Mouse (Mus musculus): ENCODE measurements around the gene Hmg20b. TPM values are rescaled to one million over a fixed set of nuclear protein-coding genes. Genes with fewer than 3 reads are reported as not detected.

Hmg20b gene
- polyA plus RNA-seq, 1 experiment, result 89.0 TPM

DNA sequence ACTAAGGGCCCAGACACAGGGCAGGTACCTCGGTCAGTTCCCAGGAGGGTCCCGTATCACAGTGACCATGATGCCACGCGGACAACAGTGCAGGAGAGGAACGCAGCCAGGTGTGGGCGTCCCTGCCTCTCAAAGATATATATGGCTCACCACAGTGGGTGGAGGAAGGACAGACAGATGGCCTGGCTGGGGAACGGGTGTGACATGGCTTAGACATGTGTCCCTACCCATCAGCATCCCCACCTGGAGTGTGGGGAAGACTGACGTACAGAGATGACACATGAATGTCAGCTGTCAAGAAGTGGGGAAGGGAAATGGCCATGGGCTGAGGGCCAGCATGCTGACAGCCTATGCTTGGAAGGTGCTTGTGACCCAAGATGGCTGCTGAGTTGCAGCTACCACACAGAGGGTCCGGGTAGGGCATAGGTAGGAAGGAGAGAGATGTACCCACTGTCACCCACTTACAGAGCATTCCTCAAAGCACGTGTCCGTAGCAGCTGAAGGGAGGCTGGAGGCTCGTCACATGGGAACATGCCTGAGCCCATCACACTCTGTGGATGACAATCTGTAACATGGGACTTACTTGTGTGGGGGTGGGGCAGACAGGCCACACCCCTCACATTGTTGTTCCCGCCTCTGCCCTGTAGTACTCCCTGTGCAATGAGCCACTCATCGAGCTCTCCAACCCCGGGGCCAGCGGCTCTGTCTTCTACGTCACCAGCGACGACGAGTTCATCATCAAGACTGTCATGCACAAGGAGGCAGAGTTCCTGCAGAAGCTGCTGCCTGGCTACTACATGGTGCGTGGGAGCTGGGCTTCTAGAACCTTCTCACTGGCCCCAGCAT lies 43.2 kb downstream of the Hmg20b start:
- peaks cover 24% of the 10 kb centered on the region for H3K79me2 ChIP-seq (ENCODE audit: control insufficient read depth, insufficient read depth)
- H3K36me3 ChIP-seq (ENCODE audit: control insufficient read depth, insufficient read depth), result peaks cover 30% of the 10 kb centered on the region
- no peak overlapping the region for H3ac ChIP-seq (ENCODE audit: control insufficient read depth, insufficient read length, low read depth)
- peaks cover 3% of the 10 kb centered on the region for H3K79me3 ChIP-seq (ENCODE audit: low read depth)
- H3K4me3 ChIP-seq (ENCODE audit: insufficient read depth, poor library complexity, severe bottlenecking), result no peak overlapping the region
- TF ChIP-seq MAX (IDR thresholded peaks at IDR 0.05), result no peak
- no peaks in the 10 kb centered on the region for H3K27me3 ChIP-seq (ENCODE audit: control insufficient read depth, insufficient read depth, insufficient read length)

DNA sequence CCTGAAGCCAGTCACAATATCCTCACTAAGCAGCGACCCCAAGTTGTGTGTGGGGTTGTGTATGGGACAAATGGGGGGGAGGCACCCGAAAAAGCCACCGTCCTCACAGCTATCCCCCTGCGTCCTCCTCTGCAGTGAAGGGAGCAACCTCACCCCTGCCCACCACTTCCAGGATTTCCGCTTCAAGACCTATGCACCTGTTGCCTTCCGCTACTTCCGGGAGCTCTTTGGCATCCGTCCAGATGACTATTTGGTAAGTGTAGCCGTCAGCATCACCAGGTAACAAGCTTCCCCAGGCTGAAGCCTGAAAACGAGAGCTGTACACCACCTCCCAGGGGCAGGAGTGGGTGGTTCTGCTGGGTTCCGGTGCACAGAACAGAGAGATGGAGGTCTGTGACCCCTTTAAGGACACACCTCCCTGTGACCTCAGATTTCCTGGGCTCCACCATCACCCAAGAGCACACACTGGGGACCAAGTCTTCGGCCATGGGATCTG lies 44.1 kb downstream of the Hmg20b start:
- Histone ChIP-seq H3K27me3 (ENCODE audit: control insufficient read depth, insufficient read depth, insufficient read length) (no peaks in the 10 kb centered on the region), H3K36me3 (ENCODE audit: control insufficient read depth, insufficient read depth) (peaks cover 30% of the 10 kb centered on the region), H3K79me2 (ENCODE audit: control insufficient read depth, insufficient read depth) (peaks cover 32% of the 10 kb centered on the region), H3K79me3 (ENCODE audit: low read depth) (peaks cover 3% of the 10 kb centered on the region), H3ac (ENCODE audit: control insufficient read depth, insufficient read length, low read depth) (no peak overlapping the region), H3K4me3 (ENCODE audit: insufficient read depth, poor library complexity, severe bottlenecking) (no peak overlapping the region)
- TF ChIP-seq CTCF (IDR thresholded peaks at IDR 0.05; ENCODE audit: control insufficient read depth, insufficient read depth, insufficient read length) (no peak), USF1 (IDR thresholded peaks at IDR 0.05; ENCODE audit: low read depth) (no peak), MAX (IDR thresholded peaks at IDR 0.05) (no peak)

DNA sequence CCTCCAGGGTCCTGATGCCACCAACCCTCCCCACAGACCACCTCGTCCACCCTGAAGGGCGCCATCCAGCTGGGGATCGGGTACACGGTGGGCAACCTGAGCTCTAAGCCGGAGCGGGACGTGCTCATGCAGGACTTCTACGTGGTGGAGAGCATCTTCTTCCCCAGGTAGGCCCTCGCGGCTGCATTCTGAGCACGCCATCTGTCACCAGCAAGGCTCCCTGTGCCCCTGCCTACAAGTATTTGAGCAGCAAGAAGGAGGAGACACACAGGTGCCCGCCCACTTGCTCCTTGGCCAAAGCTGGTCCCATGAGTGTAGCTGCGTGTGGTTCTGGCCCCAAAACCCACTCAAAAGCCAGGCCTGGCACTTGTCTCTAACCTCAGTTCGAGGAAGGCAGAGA lies 44.6 kb downstream of the Hmg20b start:
- Histone ChIP-seq H3K36me3 (ENCODE audit: control insufficient read depth, insufficient read depth) (peaks cover 30% of the 10 kb centered on the region), H3K79me2 (ENCODE audit: control insufficient read depth, insufficient read depth) (peaks cover 38% of the 10 kb centered on the region), H3K27me3 (ENCODE audit: control insufficient read depth, insufficient read depth, insufficient read length) (no peaks in the 10 kb centered on the region), H3K79me3 (ENCODE audit: low read depth) (peaks cover 3% of the 10 kb centered on the region), H3K4me3 (ENCODE audit: insufficient read depth, poor library complexity, severe bottlenecking) (no peak overlapping the region), H3ac (ENCODE audit: control insufficient read depth, insufficient read length, low read depth) (no peak overlapping the region)
- TF ChIP-seq CEBPB (IDR thresholded peaks at IDR 0.05; ENCODE audit: low read depth) (no peak), CTCF (IDR thresholded peaks at IDR 0.05; ENCODE audit: control insufficient read depth, insufficient read depth, insufficient read length) (no peak), FOSL1 (IDR thresholded peaks at IDR 0.05; ENCODE audit: insufficient read depth, low read length, poor library complexity, severe bottlenecking) (no peak), MYOD1 (IDR thresholded peaks at IDR 0.05; ENCODE audit: control insufficient read depth, insufficient read length, low read depth) (no peak), MYOG (IDR thresholded peaks at IDR 0.05; ENCODE audit: control insufficient read depth, extremely low read depth, insufficient read length) (no peak)

DNA sequence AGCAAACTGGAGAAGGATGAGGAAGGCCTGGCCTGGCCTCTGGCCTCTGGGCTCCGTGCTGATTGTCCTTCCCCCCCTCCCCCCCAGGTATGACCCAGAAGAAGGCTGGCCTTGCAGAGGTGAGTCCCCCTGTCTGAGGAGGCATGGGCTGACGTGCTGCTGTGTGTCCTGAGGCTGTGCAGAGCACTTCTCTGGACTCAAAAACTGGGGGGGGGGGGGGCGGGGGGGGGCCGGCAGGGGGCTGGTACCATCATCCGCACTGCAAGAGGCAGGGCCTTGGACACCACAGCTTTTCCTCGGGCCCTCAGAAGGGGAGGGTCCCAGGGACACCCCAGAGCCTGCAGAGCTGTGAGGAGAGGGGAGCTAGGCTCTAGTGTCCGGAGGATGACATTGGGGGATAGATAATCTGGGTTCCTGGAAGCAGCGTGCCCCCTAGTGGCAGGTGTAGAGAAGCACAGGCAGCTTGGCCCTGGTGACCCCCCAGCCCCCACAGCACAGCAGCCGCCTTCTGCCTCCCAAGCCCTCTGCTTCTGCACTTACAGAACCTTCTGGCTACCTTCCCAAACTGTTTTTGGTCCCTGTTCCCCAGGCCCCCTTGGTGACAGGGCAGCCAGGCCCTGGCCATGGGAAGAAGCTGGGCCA lies 45.6 kb downstream of the Hmg20b start:
- peaks cover 26% of the 10 kb centered on the region for H3K36me3 ChIP-seq (ENCODE audit: control insufficient read depth, insufficient read depth)
- H3K4me3 ChIP-seq (ENCODE audit: insufficient read depth, poor library complexity, severe bottlenecking), result no peak overlapping the region
- no peaks in the 10 kb centered on the region for H3K27me3 ChIP-seq (ENCODE audit: control insufficient read depth, insufficient read depth, insufficient read length)
- H3K79me3 ChIP-seq (ENCODE audit: low read depth), result peaks cover 6% of the 10 kb centered on the region
- peak; percentile 93 for TF ChIP-seq CTCF (IDR thresholded peaks at IDR 0.05; ENCODE audit: control insufficient read depth, insufficient read depth, insufficient read length)
- TF ChIP-seq FOSL1 (IDR thresholded peaks at IDR 0.05; ENCODE audit: insufficient read depth, low read length, poor library complexity, severe bottlenecking), result no peak
- no peak for TF ChIP-seq MYOD1 (IDR thresholded peaks at IDR 0.05; ENCODE audit: control insufficient read depth, insufficient read length, low read depth)
- TF ChIP-seq MYOG (IDR thresholded peaks at IDR 0.05; ENCODE audit: control insufficient read depth, extremely low read depth, insufficient read length), result no peak
- H3K79me2 ChIP-seq (ENCODE audit: control insufficient read depth, insufficient read depth), result peaks cover 47% of the 10 kb centered on the region
- H3ac ChIP-seq (ENCODE audit: control insufficient read depth, insufficient read length, low read depth), result no peak overlapping the region

DNA sequence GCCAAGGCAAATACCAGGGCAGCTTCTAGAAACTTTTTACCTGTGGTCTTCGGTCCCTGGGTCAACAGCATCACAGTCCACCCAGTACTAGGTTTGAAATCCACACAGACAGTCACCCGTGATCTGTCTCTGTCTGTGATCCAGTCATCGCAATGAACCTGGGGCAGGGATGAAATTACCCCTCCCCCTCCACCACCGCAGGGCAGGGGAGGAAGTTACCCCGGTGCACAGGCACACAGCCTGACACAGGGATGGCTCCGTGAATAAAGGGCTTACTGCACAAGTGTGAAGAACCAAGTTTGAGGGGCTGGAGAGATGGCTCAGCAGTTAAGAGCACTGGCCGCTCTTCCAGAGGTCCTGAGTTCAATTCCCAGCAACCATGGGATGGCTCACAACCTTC lies 46.5 kb downstream of the Hmg20b start:
- Histone ChIP-seq H3K4me3 (ENCODE audit: insufficient read depth, poor library complexity, severe bottlenecking) (no peak overlapping the region), H3ac (ENCODE audit: control insufficient read depth, insufficient read length, low read depth) (no peak overlapping the region), H3K79me2 (ENCODE audit: control insufficient read depth, insufficient read depth) (peaks cover 57% of the 10 kb centered on the region), H3K36me3 (ENCODE audit: control insufficient read depth, insufficient read depth) (peaks cover 21% of the 10 kb centered on the region), H3K79me3 (ENCODE audit: low read depth) (peaks cover 10% of the 10 kb centered on the region), H3K27me3 (ENCODE audit: control insufficient read depth, insufficient read depth, insufficient read length) (no peaks in the 10 kb centered on the region)
- no peak for TF ChIP-seq CEBPB (IDR thresholded peaks at IDR 0.05; ENCODE audit: low read depth)
- no peak for TF ChIP-seq FOSL1 (IDR thresholded peaks at IDR 0.05; ENCODE audit: insufficient read depth, low read length, poor library complexity, severe bottlenecking)
- TF ChIP-seq MAX (IDR thresholded peaks at IDR 0.05), result no peak
- TF ChIP-seq USF1 (IDR thresholded peaks at IDR 0.05; ENCODE audit: low read depth), result no peak
- no peak for TF ChIP-seq MYOG (IDR thresholded peaks at IDR 0.05; ENCODE audit: control insufficient read depth, extremely low read depth, insufficient read length)
- TF ChIP-seq MYOD1 (IDR thresholded peaks at IDR 0.05; ENCODE audit: control insufficient read depth, insufficient read length, low read depth), result no peak
- no peak for TF ChIP-seq CTCF (IDR thresholded peaks at IDR 0.05; ENCODE audit: control insufficient read depth, insufficient read depth, insufficient read length)

DNA sequence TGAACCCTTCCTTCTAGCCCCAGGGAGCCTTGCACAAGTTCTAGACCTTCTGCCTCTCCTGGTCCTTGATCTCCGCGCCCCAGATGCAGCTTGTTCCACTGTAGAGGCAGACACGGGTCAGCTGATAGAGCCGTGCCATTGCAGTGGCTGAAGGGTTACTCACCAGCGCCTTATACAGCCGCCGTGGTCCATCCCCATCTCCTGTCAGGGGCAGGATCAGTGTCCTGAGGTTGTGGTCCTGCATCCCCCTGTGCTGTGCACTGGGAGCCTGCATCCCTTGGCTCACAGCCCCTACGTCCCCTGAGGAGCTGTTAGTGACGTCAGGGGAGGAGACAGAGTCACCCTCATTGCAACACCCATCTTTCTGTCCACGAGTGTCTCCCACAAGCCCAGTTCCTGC lies 47.0 kb downstream of the Hmg20b start:
- TF ChIP-seq CTCF (IDR thresholded peaks at IDR 0.05; ENCODE audit: control insufficient read depth, insufficient read depth, insufficient read length) (no peak), CEBPB (IDR thresholded peaks at IDR 0.05; ENCODE audit: low read depth) (no peak), MAX (IDR thresholded peaks at IDR 0.05) (no peak), MYOD1 (IDR thresholded peaks at IDR 0.05; ENCODE audit: control insufficient read depth, insufficient read length, low read depth) (no peak), FOSL1 (IDR thresholded peaks at IDR 0.05; ENCODE audit: insufficient read depth, low read length, poor library complexity, severe bottlenecking) (no peak), MYOG (IDR thresholded peaks at IDR 0.05; ENCODE audit: control insufficient read depth, extremely low read depth, insufficient read length) (no peak), USF1 (IDR thresholded peaks at IDR 0.05; ENCODE audit: low read depth) (no peak)
- no peaks in the 10 kb centered on the region for H3K27me3 ChIP-seq (ENCODE audit: control insufficient read depth, insufficient read depth, insufficient read length)

More for the DNA sequence above, 47.0 kb downstream of the Hmg20b start:
- Histone ChIP-seq H3ac (ENCODE audit: control insufficient read depth, insufficient read length, low read depth) (no peak overlapping the region), H3K79me3 (ENCODE audit: low read depth) (peaks cover 15% of the 10 kb centered on the region), H3K79me2 (ENCODE audit: control insufficient read depth, insufficient read depth) (peaks cover 62% of the 10 kb centered on the region), H3K4me3 (ENCODE audit: insufficient read depth, poor library complexity, severe bottlenecking) (no peak overlapping the region), H3K36me3 (ENCODE audit: control insufficient read depth, insufficient read depth) (peaks cover 21% of the 10 kb centered on the region)
